Mouse (Mus musculus) liver, postnatal 0 days (tissue): ENCODE measurements at regions not wholly inside any gene's neighbourhood (a gene's known extent, or its start where the extent isn't known, plus 50 kb on each side); places are given as distances from the start of the nearest gene placed in this dataset.
A peak's percentile ranks its signal among the peaks of the same experiment; 100 is the strongest.

ENCODE experiments used
- ATAC-seq: fragments of 200-750 bp; cut with Nextera tagmentation; 2 replicates; pipeline ENCODE4 v1.8.0; 2017; ENCODE audit warnings: mild to moderate bottlenecking, moderate library complexity
- DNase-seq: peaks from one replicate; pipeline ENCODE4 v3.0.0-alpha.2; 2016
- H3K27ac ChIP-seq: fragments of 300-500 bp; sonication (generic); 2 replicates; pipeline ENCODE4 v1.5.1; 2014; ENCODE audit warnings: antibody characterized with exemption, moderate library complexity, mild to moderate bottlenecking, low read depth
- H3K27me3 ChIP-seq: fragments of 300-500 bp; sonication (generic); 2 replicates; pipeline ENCODE4 v1.6.1; 2014; ENCODE audit warnings: low read length, control low read depth, mixed read lengths; ENCODE audit not compliant: insufficient read depth
- H3K36me3 ChIP-seq: fragments of 300-500 bp; sonication (generic); replicated peaks from 2 replicates; pipeline ENCODE4 v1.6.1; 2014; ENCODE audit warnings: mild to moderate bottlenecking, control low read depth, low read length, moderate library complexity, mixed read lengths; ENCODE audit not compliant: insufficient read depth
- H3K4me1 ChIP-seq: fragments of 300-500 bp; sonication (generic); 2 replicates; pipeline ENCODE4 v1.6.1; 2014; ENCODE audit warnings: antibody characterized with exemption, mild to moderate bottlenecking, control low read depth; ENCODE audit not compliant: insufficient read depth
- H3K4me2 ChIP-seq: fragments of 300-500 bp; sonication (generic); 2 replicates; pipeline ENCODE4 v1.6.1; 2014; ENCODE audit warnings: low read depth, mild to moderate bottlenecking, low read length, moderate library complexity, mixed read lengths
- H3K4me3 ChIP-seq: fragments of 300-500 bp; sonication (generic); 2 replicates; pipeline ENCODE4 v1.5.1; 2014; ENCODE audit warnings: low read depth, low read length
- H3K9ac ChIP-seq: fragments of 300-500 bp; sonication (generic); replicated peaks from 2 replicates; pipeline ENCODE4 v1.6.1; 2014; ENCODE audit warnings: mild to moderate bottlenecking, moderate library complexity
- H3K9me3 ChIP-seq: fragments of 300-500 bp; sonication (generic); 2 replicates; pipeline ENCODE4 v1.6.1; 2016; ENCODE audit warnings: mild to moderate bottlenecking, control low read depth, low read length, mixed read lengths
- CTCF ChIP-seq: sonication (generic); IDR thresholded peaks from 2 replicates; pipeline ENCODE4 v1.5.1; 2016; ENCODE audit warnings: antibody characterized with exemption, low read depth
- EP300 ChIP-seq: IDR thresholded peaks from 2 replicates; pipeline ENCODE4 v1.6.1; 2016; ENCODE audit warnings: antibody characterized with exemption, low read depth, mild to moderate bottlenecking
- WGBS: fragments of 180-500 bp; shearing (Covaris S2); extraction: QIAGEN DNeasy Blood & Tissue Kit; methylation state at CpG from one replicate; pipeline ENCODE4 v1.1.7; 2014; ENCODE audit not compliant: insufficient replicate concordance; 5-methylcytosine and 5-hydroxymethylcytosine counted together

DNA sequence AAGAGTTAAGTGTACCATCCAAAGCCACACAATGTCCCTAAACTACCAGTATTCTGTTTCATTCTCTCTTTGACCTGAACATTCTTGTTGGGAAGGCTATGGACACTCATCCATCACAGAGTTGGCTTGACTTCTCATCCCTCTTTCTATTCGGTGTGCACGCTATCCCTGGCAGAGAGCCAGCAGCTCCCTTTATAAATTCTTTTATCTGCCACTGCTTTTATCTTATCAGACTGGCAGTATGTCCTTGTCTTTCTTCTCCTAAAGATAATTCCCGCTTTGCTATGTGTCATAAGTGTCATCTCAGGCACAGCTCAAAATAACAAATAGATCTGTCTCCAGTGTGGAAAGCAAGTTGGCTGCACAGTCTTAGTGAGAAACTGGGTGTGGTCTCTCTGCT lies 106.6 kb upstream of the Lipc start:
- H3K4me1 ChIP-seq = no peaks in the 10 kb centered on the region
- H3K9ac ChIP-seq = no peak overlapping the region
- no peak overlapping the region for H3K4me2 ChIP-seq
- ATAC-seq (no peak), DNase-seq (no peak)
- H3K36me3 ChIP-seq = no peaks in the 10 kb centered on the region
- H3K27me3 ChIP-seq = no peaks in the 10 kb centered on the region
- no peak overlapping the region for H3K4me3 ChIP-seq
- TF ChIP-seq CTCF (no peak), EP300 (no peak)
- WGBS = 48% methylated on average over 3 of the region's 3 CpGs
- H3K27ac ChIP-seq = no peak overlapping the region
- H3K9me3 ChIP-seq = no peaks in the 10 kb centered on the region

DNA sequence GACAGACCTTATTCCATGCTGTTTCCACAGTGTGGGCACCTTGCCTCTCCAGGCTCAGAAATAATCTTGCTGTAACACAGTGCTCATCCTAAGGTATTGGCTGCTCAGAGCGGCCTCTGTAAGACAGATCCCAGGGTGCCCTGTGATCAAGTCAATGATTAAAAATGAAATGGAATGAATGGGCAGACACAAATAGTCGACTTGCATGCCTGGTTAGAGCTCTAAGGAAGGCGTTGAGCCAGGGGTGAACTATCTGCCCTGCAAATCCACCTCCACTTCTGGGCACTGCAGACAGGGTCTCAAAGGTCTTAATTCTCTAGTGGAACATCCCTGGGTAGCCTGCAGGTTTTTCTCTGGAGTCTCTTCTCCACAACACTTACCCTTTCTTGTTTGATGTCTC lies 104.8 kb upstream of the Lipc start:
- Histone ChIP-seq H3K36me3 (no peaks in the 10 kb centered on the region), H3K4me3 (no peak overlapping the region), H3K4me2 (no peak overlapping the region), H3K9me3 (no peaks in the 10 kb centered on the region), H3K4me1 (no peaks in the 10 kb centered on the region), H3K27me3 (no peaks in the 10 kb centered on the region), H3K27ac (no peak overlapping the region), H3K9ac (no peak overlapping the region)
- WGBS = 80% methylated on average over 3 of the region's 3 CpGs
- no peak for TF ChIP-seq EP300
- TF ChIP-seq CTCF = no peak
- DNase-seq = no peak
- ATAC-seq = no peak

DNA sequence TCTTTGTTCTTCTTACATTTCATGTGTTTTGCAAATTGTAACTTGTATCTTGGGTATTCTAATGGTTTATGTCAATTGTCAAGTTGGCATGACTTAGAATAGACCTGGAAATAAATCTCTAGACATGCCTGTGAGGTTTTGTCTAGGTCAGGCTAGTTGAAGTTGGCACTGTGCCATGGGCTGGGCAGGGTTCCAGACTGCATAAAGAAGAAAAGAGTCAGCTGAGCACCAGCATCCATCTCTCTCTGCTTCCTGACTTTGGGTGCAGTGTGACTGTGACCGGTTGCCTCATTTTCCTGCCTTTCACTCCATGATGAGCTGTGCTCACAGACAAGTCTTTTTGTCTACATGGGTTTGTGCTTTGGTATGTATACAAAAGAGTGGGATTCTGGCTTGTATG lies 91.9 kb upstream of the Lipc start:
- H3K9ac ChIP-seq = no peak overlapping the region
- no peak for ATAC-seq
- H3K27me3 ChIP-seq = no peaks in the 10 kb centered on the region
- H3K4me1 ChIP-seq = no peaks in the 10 kb centered on the region
- DNase-seq = no peak
- H3K4me2 ChIP-seq = no peak overlapping the region
- no peak overlapping the region for H3K4me3 ChIP-seq
- H3K27ac ChIP-seq = no peak overlapping the region
- no peak for TF ChIP-seq CTCF
- 70% methylated on average over 1 of the region's 1 CpGs for WGBS
- H3K36me3 ChIP-seq = no peaks in the 10 kb centered on the region
- H3K9me3 ChIP-seq = no peaks in the 10 kb centered on the region

DNA sequence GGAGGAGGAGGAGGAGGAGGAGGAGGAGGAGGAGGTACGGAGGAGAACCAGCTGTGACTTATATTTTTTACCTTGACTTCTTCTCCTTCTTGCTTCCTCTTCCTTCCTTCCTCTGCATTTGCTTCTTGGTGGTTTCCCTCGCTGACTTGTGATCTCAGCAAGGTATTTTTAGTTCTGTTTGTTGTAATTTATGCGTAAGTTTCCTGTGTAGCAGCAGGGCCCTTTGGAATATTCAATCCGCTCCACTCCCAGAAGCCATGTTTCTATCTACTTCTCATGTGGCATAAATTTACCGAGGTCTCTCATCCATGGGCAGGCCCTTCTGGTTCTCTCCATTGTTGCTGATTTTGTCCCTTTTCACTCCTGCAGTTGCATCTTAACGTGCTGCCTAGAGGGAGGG lies 83.3 kb upstream of the Lipc start:
- TF ChIP-seq EP300 = no peak
- TF ChIP-seq CTCF = no peak
- no peak overlapping the region for H3K4me3 ChIP-seq
- H3K27ac ChIP-seq = no peak overlapping the region
- peaks cover 6% of the 10 kb centered on the region; the same call in 1 of the 2 replicates for H3K4me1 ChIP-seq
- H3K9me3 ChIP-seq = no peaks in the 10 kb centered on the region
- 47% methylated on average over 6 of the region's 6 CpGs for WGBS
- H3K4me2 ChIP-seq = no peak overlapping the region
- H3K27me3 ChIP-seq = no peaks in the 10 kb centered on the region
- H3K36me3 ChIP-seq = no peaks in the 10 kb centered on the region
- DNase-seq (no peak), ATAC-seq (no peak)
- H3K9ac ChIP-seq = no peak overlapping the region

DNA sequence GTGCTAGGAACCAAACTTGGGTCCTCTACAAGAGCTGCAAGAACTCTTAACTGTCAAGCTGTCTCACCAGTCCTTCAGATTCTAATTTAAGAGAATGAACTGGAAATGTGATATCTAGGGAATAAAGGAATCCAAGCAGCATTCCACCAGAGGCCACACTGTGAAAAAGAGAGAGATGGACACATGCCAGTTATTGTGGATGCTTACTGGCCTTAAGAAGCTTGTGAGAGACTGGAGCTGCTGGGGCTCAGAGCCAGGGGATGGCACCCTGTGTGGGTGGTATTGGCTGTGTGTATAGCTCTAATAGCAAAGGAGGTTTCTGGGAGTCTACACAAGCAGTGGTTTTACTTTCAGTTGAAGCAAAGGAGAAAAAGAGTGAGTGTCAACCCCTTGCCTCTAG lies 80.1 kb upstream of the Lipc start:
- H3K27me3 ChIP-seq = no peaks in the 10 kb centered on the region
- H3K9ac ChIP-seq = no peak overlapping the region
- DNase-seq (no peak), ATAC-seq (no peak)
- no peak overlapping the region for H3K4me3 ChIP-seq
- peaks cover 12% of the 10 kb centered on the region for H3K4me1 ChIP-seq
- H3K9me3 ChIP-seq = no peaks in the 10 kb centered on the region
- TF ChIP-seq EP300 (no peak), CTCF (no peak)
- no peak overlapping the region for H3K27ac ChIP-seq
- no peaks in the 10 kb centered on the region for H3K36me3 ChIP-seq
- no peak overlapping the region for H3K4me2 ChIP-seq

DNA sequence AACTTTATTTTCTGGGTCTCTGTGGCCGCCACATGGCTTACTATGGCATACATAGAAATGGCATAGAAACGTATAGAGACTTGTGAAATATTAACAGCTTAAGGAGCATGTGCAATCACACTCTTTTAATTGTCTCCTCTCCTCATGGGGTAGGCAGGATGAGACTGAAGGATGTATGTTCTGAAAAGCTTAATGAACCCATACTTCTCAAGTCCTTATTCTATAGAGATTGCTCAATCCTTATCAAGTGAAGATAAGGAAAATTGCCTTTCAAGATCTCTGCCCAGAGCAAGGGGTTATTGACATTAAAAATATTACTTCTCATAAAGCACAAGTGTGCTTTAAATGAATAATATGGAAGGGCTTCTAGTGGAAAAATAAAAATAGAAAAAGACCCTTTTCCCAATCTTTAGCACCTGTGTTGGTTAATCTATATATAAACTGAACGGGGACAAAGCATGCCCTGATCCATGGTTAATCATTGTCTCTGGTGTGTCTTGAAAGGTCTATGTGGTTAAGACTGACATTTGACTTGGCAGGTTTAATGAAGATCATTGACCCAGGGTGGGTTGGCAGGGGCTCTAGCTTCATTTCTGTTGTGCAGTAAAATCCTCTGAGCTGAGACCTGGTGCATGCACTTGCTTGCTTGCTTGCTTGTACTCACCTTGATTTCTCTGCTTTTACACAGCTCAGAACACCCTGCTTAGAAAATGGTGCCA lies 78.3 kb upstream of the Lipc start:
- H3K4me3 ChIP-seq = no peak overlapping the region
- H3K36me3 ChIP-seq = no peaks in the 10 kb centered on the region
- H3K9me3 ChIP-seq = no peaks in the 10 kb centered on the region
- no peak overlapping the region for H3K4me2 ChIP-seq
- no peak overlapping the region for H3K27ac ChIP-seq
- no peak overlapping the region for H3K9ac ChIP-seq
- ATAC-seq (no peak), DNase-seq (no peak)
- TF ChIP-seq EP300 (no peak), CTCF (no peak)
- no peaks in the 10 kb centered on the region for H3K27me3 ChIP-seq
- WGBS = 62% methylated on average over 3 of the region's 3 CpGs
- peaks cover 12% of the 10 kb centered on the region for H3K4me1 ChIP-seq

DNA sequence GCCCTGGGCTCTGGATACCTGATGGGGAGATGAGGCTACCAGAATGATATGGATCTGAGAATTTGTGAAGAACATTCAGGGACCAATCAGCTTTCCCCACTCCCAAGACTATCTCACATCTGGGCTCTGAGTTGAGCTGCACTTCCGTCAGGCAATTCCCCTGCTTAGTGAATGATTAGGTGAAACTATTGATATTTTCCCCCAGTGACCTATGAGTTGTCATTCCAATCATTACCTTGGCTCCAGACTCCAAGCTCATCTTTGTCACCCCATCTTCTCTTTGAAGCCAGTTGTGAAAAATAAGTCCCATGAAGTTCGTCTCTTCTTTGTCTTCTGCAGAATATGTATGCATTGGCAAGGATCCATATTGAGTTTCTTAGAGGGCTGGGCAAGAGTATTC lies 76.1 kb upstream of the Lipc start:
- ATAC-seq (peak; percentile 93), DNase-seq (no peak)
- Histone ChIP-seq H3K36me3 (no peaks in the 10 kb centered on the region), H3K4me2 (peak overlapping the region; percentile 30), H3K9me3 (no peaks in the 10 kb centered on the region), H3K27me3 (no peaks in the 10 kb centered on the region), H3K4me1 (peaks cover 12% of the 10 kb centered on the region), H3K9ac (no peak overlapping the region), H3K27ac (peak overlapping the region; percentile 82), H3K4me3 (no peak overlapping the region)
- no peak for TF ChIP-seq EP300
- TF ChIP-seq CTCF = no peak
- WGBS = 47% methylated on average over 2 of the region's 2 CpGs
